Mouse (Mus musculus): ENCODE measurements around the gene Snrpa.

- TF ChIP-seq CTCF (IDR thresholded peaks at IDR 0.05; ENCODE audit: borderline replicate concordance, extremely low read depth, insufficient read depth, insufficient read length) (no peak), POLR2A (IDR thresholded peaks at IDR 0.05; ENCODE audit: borderline replicate concordance, extremely low read depth, insufficient read depth, insufficient read length, poor library complexity, severe bottlenecking) (no peak)
Observed at GRCm38 (mm10) chr7:27238568-27238967, 42.5 kb upstream of the Snrpa start.
